Mouse (Mus musculus): ENCODE measurements around the gene Dock1. TPM values are rescaled to one million over a fixed set of nuclear protein-coding genes. Genes with fewer than 3 reads are reported as not detected.

The Dock1 gene
- polyA plus RNA-seq, 2 experiments from 2014 or later: 0.12 to 0.16 TPM

GRCm38 (mm10) chr7:134757605-134758004 is 87.2 kb downstream of the Dock1 start:
- no peak for ATAC-seq

- ATAC-seq: no peak
Observed at GRCm38 (mm10) chr7:134761799-134762198, 91.3 kb downstream of the Dock1 start.

- no peak for ATAC-seq
Observed at GRCm38 (mm10) chr7:134765130-134765529, 94.7 kb downstream of the Dock1 start.

GRCm38 (mm10) chr7:134771314-134771713 is 100.9 kb downstream of the Dock1 start:
- ATAC-seq: no peak

GRCm38 (mm10) chr7:134772363-134772762 is 101.9 kb downstream of the Dock1 start:
- no peak for ATAC-seq

- no peak for ATAC-seq
Observed at GRCm38 (mm10) chr7:134772867-134773590, 102.6 kb downstream of the Dock1 start.

GRCm38 (mm10) chr7:134773761-134774415 is 103.4 kb downstream of the Dock1 start:
- ATAC-seq: no peak

GRCm38 (mm10) chr7:134774468-134775162 is 104.2 kb downstream of the Dock1 start:
- ATAC-seq: no peak

- no peak for ATAC-seq
Observed at GRCm38 (mm10) chr7:134775671-134776070, 105.2 kb downstream of the Dock1 start.

GRCm38 (mm10) chr7:134776306-134776705 is 105.9 kb downstream of the Dock1 start:
- ATAC-seq: no peak

- ATAC-seq: no peak
Observed at GRCm38 (mm10) chr7:134779761-134780160, 109.3 kb downstream of the Dock1 start.

GRCm38 (mm10) chr7:134787110-134787509 is 116.7 kb downstream of the Dock1 start:
- no peak for ATAC-seq

- no peak for ATAC-seq
Observed at GRCm38 (mm10) chr7:134794889-134795288, 124.4 kb downstream of the Dock1 start.

GRCm38 (mm10) chr7:134800079-134800478 is 129.6 kb downstream of the Dock1 start:
- ATAC-seq: no peak

- no peak for ATAC-seq
Observed at GRCm38 (mm10) chr7:134804422-134804821, 134.0 kb downstream of the Dock1 start.

GRCm38 (mm10) chr7:134806799-134807198 is 136.3 kb downstream of the Dock1 start:
- ATAC-seq: no peak

- ATAC-seq: no peak
Observed at GRCm38 (mm10) chr7:134808406-134808805, 138.0 kb downstream of the Dock1 start.

- no peak for ATAC-seq
Observed at GRCm38 (mm10) chr7:134809241-134809975, 139.0 kb downstream of the Dock1 start.

- ATAC-seq: no peak
Observed at GRCm38 (mm10) chr7:134818471-134818870, 148.0 kb downstream of the Dock1 start.

GRCm38 (mm10) chr7:134821264-134821663 is 150.8 kb downstream of the Dock1 start:
- no peak for ATAC-seq

- ATAC-seq: no peak
Observed at GRCm38 (mm10) chr7:134822006-134822405, 151.6 kb downstream of the Dock1 start.

GRCm38 (mm10) chr7:134823891-134824290 is 153.4 kb downstream of the Dock1 start:
- ATAC-seq: no peak

GRCm38 (mm10) chr7:134840066-134840465 is 169.6 kb downstream of the Dock1 start:
- ATAC-seq: no peak

All from CD4-positive, CD25-positive, alpha-beta regulatory T cell, adult 4 months (primary cell).